ENCODE assay signal across 8 mouse cellular contexts in genomic region chr9:20889185-20890141, GRCm38 (mm10). TPM values are rescaled to one million over a fixed set of nuclear protein-coding genes. Genes with fewer than 3 reads are reported as not detected.
A peak's percentile ranks its signal among the peaks of the same experiment; 100 is the strongest.
DNase-seq lines count a peak whose midpoint lies in the region; ATAC-seq and TF ChIP-seq lines count a peak whose summit lies in the region.

No protein-coding gene starts in this region.

- H3K27ac ChIP-seq in kidney, embryonic 15.5 days: no peak overlapping the region
- H3K27ac ChIP-seq in intestine, embryonic 15.5 days: 0 out of 2 replicates have a peak overlapping the region, but pooled peaks have one; percentile 40

- H3K4me1 ChIP-seq in kidney, embryonic 15.5 days: peaks cover 11% of the 10 kb centered on the region
- H3K4me1 ChIP-seq in intestine, embryonic 15.5 days (replicated peaks): peaks cover 14% of the 10 kb centered on the region

- intact Hi-C loops in gastrocnemius, postnatal 14 days (cut with DNase I; ENCODE audit: low total_unique reads): no loop called here

- no peaks in the 10 kb centered on the region for H3K27me3 ChIP-seq in kidney, embryonic 15.5 days
- H3K27me3 ChIP-seq in intestine, embryonic 15.5 days (replicated peaks): no peaks in the 10 kb centered on the region
- no peaks in the 10 kb centered on the region for H3K27me3 ChIP-seq in myocyte (ENCODE audit: control insufficient read depth, insufficient read depth, insufficient read length)

- 85% methylated on average over 29 of the region's 29 CpGs for WGBS in kidney, embryonic 15.5 days
- 82% methylated on average over 29 of the region's 29 CpGs for WGBS in intestine, embryonic 15.5 days

- peaks cover 53% of the 10 kb centered on the region for H3K36me3 ChIP-seq in kidney, embryonic 15.5 days
- peaks cover 42% of the 10 kb centered on the region for H3K36me3 ChIP-seq in intestine, embryonic 15.5 days
- H3K36me3 ChIP-seq in myocyte (ENCODE audit: control insufficient read depth, insufficient read depth): peaks cover 25% of the 10 kb centered on the region

- no peak for DNase-seq in kidney, postnatal 14 days
- DNase-seq in c-Kit-positive CD71-positive TER-119-positive erythroid progenitor cells, embryonic 14.5 days (ENCODE audit: low spot score): peak; percentile 74
- DNase-seq in embryo, embryonic 10 days (ENCODE audit: low spot score): no peak
- DNase-seq in gastrocnemius, postnatal 14 days: no peak
- no peak for DNase-seq in adrenal gland, postnatal 25 days

- no peaks in the 10 kb centered on the region for H3K9me3 ChIP-seq in kidney, embryonic 15.5 days (replicated peaks)
- no peaks in the 10 kb centered on the region for H3K9me3 ChIP-seq in intestine, embryonic 15.5 days

- peak overlapping the region; percentile 79 for H3ac ChIP-seq in myocyte (ENCODE audit: control insufficient read depth, insufficient read length)

- TF ChIP-seq POLR2A in myocyte (IDR thresholded peaks at IDR 0.05; ENCODE audit: insufficient read length, low read depth): no peak

- no peak overlapping the region for H3K9ac ChIP-seq in kidney, embryonic 15.5 days
- H3K9ac ChIP-seq in intestine, embryonic 15.5 days: peak overlapping the region; percentile 29; the same call in 1 of the 2 replicates

- peak overlapping the region; percentile 91 for H3K4me3 ChIP-seq in kidney, embryonic 15.5 days (replicated peaks)
- H3K4me3 ChIP-seq in intestine, embryonic 15.5 days (replicated peaks): peak overlapping the region; percentile 92
- peak overlapping the region; percentile 96 for H3K4me3 ChIP-seq in myocyte

- peak overlapping the region; percentile 69 for H3K4me2 ChIP-seq in kidney, embryonic 15.5 days
- H3K4me2 ChIP-seq in intestine, embryonic 15.5 days (replicated peaks): peak overlapping the region; percentile 66
- peak overlapping the region; percentile 94 for H3K4me2 ChIP-seq in myocyte (ENCODE audit: low read depth)

- H3K79me2 ChIP-seq in myocyte (ENCODE audit: control insufficient read depth, insufficient read depth): peaks cover 16% of the 10 kb centered on the region

- no peak for ATAC-seq in kidney, embryonic 15.5 days (replicated peaks; ENCODE audit: low FRiP score)
- ATAC-seq in intestine, embryonic 15.5 days: no peak

TF ChIP-seq in myocyte, 11 proteins besides CTCF, POLR2A, EP300 and RAD21:
- TF ChIP-seq TCF3 (IDR thresholded peaks at IDR 0.05; ENCODE audit: insufficient read length, low read depth): no peak
- TF ChIP-seq E2F4 (IDR thresholded peaks at IDR 0.05; ENCODE audit: insufficient read depth): no peak
- no peak for TF ChIP-seq MAX (IDR thresholded peaks at IDR 0.05; ENCODE audit: low read depth)
- no peak for TF ChIP-seq TCF12 (IDR thresholded peaks at IDR 0.05; ENCODE audit: insufficient read depth, poor library complexity, severe bottlenecking)
- TF ChIP-seq CEBPB (IDR thresholded peaks at IDR 0.05; ENCODE audit: insufficient read depth, poor library complexity, severe bottlenecking): no peak
- peak in 2 of 3 experiments; percentile 72 to 76 for TF ChIP-seq MYOG (IDR thresholded peaks at IDR 0.05; ENCODE audit: control insufficient read depth in 1 of 3, insufficient read depth in 1 of 3, insufficient read length in 2 of 3, low read depth in 2 of 3)
- TF ChIP-seq MYOD1 (IDR thresholded peaks at IDR 0.05; ENCODE audit: control insufficient read depth in 1 of 3, insufficient read length in 2 of 3, low read depth in 2 of 3): peak in 2 of 3 experiments; percentile 95 to 98
TF ChIP-seq in myocyte: peak in this region for 2.

RNA-seq across cellular contexts. Expression of gene Ppan, which starts 1.5 kb away (rescaled TPM):
- 84.2 and 93.7 TPM in 2 replicates for polyA plus RNA-seq in kidney, embryonic 15.5 days (2015; fragmentation: Nextera tagmentation; extraction: Ambion mirVana)
- polyA plus RNA-seq in intestine, embryonic 15.5 days (2015; fragmentation: Nextera tagmentation; extraction: Ambion mirVana): 91.6 and 95.5 TPM in 2 replicates
- 44.3 TPM for polyA plus RNA-seq in myocyte (2012; fragmentation: generic; extraction: Trizol)
- total RNA-seq in gastrocnemius, postnatal 14 days (2021): 10 to 100 TPM in 1 of 2 experiments, 1 to 10 TPM in 1; 9.7 to 11.9 TPM
- total RNA-seq in adrenal gland, postnatal 25 days (2021): 37.2 and 37.3 TPM in 2 replicates

RNA-seq across cellular contexts. Expression of gene Eif3g, which starts 9.0 kb away (rescaled TPM):
- 319 and 321 TPM in 2 replicates for polyA plus RNA-seq in kidney, embryonic 15.5 days (2015; fragmentation: Nextera tagmentation; extraction: Ambion mirVana)
- 292 and 319 TPM in 2 replicates for polyA plus RNA-seq in intestine, embryonic 15.5 days (2015; fragmentation: Nextera tagmentation; extraction: Ambion mirVana)
- polyA plus RNA-seq in myocyte (2012; fragmentation: generic; extraction: Trizol): 202 TPM
- total RNA-seq in gastrocnemius, postnatal 14 days (2021): 100 to 1,000 TPM; 105 to 114 TPM
- 143 and 150 TPM in 2 replicates for total RNA-seq in adrenal gland, postnatal 25 days (2021)

RNA-seq across cellular contexts. Expression of gene Angptl6, which starts 9.9 kb away (rescaled TPM):
- 2.5 and 2.8 TPM in 2 replicates for polyA plus RNA-seq in kidney, embryonic 15.5 days (2015; fragmentation: Nextera tagmentation; extraction: Ambion mirVana)
- polyA plus RNA-seq in intestine, embryonic 15.5 days (2015; fragmentation: Nextera tagmentation; extraction: Ambion mirVana): 8.3 and 10.7 TPM in 2 replicates
- polyA plus RNA-seq in myocyte (2012; fragmentation: generic; extraction: Trizol): 12.6 TPM
- total RNA-seq in gastrocnemius, postnatal 14 days (2021): 1 to 10 TPM; 3.5 to 4.1 TPM
- total RNA-seq in adrenal gland, postnatal 25 days (2021): 2.9 and 3.7 TPM in 2 replicates

RNA-seq across cellular contexts. Expression of gene A230050P20Rik, which starts 21.0 kb away (rescaled TPM):
- polyA plus RNA-seq in kidney, embryonic 15.5 days (2015; fragmentation: Nextera tagmentation; extraction: Ambion mirVana): 15.2 and 16.1 TPM in 2 replicates
- polyA plus RNA-seq in intestine, embryonic 15.5 days (2015; fragmentation: Nextera tagmentation; extraction: Ambion mirVana): 15.0 and 19.8 TPM in 2 replicates
- polyA plus RNA-seq in myocyte (2012; fragmentation: generic; extraction: Trizol): 4.6 TPM
- total RNA-seq in gastrocnemius, postnatal 14 days (2021): 1 to 10 TPM; 3.3 to 3.4 TPM
- 22.5 and 33.4 TPM in 2 replicates for total RNA-seq in adrenal gland, postnatal 25 days (2021)
